Mouse (Mus musculus) gastrocnemius, postnatal 4 days (tissue): Measurements from ENCODE around the gene Rae1. TPM values are rescaled to one million over a fixed set of nuclear protein-coding genes. Genes with fewer than 3 reads are reported as not detected.

Experiments used
- DNase-seq, 2 experiments: peaks; one replicate each; pipeline ENCODE4 v3.0.0; 2021 to 2022; ENCODE audit warnings: low spot score in 2 of 2, mixed read lengths in 2 of 2
- total RNA-seq, 2 experiments: library from RNA; stranded (reverse); gene quantifications; 2 replicates each; pipeline ENCODE4 v1.2.3; 2021

The Rae1 gene
- total RNA-seq, 2 experiments from 2014 or later, result 41.8 to 44.4 TPM

DNA sequence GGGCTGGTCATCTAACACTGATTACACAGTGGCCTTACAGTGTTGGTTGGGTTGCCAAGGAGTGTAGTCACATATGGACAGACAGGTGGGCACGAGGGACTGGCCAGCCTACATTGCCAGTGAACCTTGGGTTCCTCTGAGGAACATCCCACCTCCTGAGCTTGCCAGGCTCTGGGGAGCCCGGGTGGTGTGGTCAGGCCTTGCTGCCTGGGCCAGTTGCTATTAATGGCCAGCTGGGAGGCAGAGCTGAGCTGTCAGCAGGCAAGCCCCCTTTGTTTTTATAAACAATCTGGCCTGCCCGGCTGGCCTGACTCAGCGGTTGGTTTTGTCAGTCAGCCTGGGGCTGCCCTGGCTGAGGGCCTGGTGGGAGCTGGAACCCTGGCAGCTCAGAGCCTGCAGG is 25.0 kb downstream of the Rae1 start:
- no peak for DNase-seq

- DNase-seq, result no peak
Observed at GRCm38 (mm10) chr2:173026286-173026685, 26.4 kb downstream of the Rae1 start.

DNA sequence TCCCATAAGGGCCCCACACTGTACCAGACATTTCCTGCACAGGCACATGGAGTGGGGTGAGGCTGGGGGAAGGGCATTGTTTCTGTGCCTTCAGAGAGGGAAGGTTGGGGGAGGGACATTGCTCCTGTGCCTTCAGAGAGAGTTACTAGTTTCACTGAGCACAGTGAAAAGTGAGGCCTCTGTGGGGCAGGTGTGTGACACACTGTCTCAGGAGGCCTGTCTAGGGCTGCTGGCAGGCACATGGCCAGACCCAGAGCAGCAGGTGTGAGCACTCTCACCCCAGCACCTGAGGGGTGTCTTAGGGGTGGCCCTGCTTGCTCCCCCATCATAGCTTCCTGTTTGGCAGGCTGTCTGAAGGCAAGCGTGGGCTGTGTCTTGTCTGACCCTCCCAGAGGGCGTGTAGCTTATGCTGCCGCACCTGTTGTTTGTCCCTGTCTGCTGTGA is 26.8 kb downstream of the Rae1 start:
- DNase-seq, result no peak

GRCm38 (mm10) chr2:173027169-173027823 is 27.4 kb downstream of the Rae1 start:
- no peak for DNase-seq

DNA sequence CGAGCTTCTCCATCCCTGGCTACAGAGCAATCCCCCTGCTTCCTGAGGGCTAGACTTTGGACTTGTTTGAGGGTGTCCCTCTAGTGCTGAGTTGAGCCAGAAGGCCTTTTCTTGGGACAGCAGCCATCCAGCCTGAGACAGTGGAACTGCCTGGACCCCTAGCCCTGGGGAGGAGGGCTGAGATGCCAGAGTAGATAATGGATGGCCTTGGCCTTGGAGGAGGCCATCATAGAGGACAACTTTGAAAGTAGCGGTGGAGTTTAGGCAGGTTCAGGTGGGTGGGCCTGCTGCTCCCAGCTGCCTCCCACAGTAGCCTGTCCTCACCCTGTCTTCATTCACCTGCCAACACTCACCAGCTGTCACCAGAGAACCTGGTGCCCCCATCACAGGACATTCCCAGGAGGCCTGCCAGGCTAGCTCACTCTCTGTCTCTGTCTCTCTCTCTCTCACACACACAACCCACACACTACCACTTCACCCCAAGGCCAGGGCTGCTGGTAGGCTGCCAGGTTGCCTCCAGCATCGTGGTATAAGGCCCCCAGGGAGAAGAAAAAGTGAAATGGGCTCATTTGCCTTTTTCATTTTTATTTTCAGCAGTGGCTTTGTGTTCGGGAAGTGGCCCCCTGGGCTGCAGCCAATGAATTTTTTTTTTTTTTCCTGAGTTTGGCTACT is 28.0 kb downstream of the Rae1 start:
- DNase-seq, result no peak

DNA sequence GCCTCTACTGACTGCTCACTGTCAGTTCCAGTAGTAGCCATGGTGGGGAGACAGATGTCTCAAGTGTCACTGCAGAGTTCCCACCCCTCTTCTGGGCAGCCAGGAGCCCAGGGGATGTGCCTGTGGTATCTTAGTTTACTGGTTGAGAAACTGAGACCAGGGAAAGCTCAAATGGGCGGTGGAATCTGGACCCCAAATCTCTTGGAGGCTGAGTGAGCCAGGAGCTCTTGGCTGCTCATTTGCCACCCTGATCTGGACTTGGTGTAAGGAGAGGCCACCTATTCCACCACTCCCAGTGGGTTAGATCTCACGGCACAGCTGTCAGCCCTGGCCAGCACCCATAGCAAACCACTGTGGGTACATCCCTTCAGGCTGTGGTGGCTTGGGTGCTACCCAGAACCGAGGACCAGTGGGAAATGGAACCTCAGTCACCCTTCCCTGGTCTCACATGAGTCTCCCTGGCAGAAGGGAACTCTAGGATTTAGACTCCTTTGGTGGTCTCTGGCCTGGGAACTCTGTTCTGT is 28.7 kb downstream of the Rae1 start:
- DNase-seq, result no peak

DNA sequence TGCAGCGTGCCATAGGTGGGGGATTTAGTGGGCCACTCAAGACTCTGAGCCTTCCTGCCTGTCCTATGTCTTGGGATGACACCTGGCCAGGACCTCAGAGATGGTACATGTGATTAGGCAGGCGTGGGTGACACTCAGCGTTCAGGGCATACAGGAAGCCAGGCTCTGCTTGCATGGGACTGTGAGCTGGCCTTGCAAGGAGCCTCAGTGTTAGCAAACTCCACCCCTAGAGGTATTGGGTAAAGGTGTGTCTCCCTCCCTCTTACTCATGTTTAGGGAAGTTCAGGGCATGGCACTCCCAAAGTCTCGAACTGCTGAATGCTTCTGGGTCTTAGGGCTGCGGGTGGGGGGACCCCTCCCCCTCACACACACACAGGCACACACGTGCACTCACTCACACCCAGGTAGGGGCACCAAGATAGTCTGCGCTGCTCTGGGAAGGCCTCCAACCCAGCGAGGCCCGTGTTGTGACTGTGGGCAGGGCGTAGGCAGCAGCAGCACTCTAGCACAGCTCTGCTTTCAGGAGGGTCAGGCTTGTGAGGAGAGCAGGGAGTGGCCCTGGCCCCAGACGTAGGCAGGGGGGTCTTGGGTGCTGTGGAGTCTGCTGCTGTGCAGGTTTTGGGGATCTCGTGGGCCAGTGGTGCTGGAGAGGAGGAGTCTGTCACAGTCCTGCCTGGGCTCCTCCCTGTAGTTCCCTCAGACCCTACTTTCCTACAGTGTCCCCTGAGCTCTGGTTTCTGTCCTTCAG is 30.8 kb downstream of the Rae1 start:
- no peak for DNase-seq

DNA sequence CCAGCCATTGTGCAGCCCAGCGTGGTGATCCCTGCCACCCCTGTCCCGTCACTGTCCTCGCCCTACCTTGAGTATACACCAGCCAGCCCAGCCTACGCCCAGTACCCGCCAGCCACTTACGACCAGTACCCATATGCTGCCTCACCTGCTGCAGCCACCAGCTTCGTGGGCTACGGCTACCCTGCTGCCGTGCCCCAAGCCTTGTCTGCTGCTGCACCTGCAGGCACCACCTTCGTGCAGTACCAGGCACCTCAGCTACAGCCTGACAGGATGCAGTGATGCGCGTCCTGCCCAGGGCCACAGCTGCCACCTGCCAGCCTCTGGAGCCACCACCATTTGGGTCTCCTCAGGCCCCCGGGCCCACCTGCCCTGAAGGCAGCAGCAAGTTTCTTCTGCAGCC is 33.6 kb downstream of the Rae1 start:
- DNase-seq, result no peak

- no peak for DNase-seq
Observed at GRCm38 (mm10) chr2:173034998-173035397, 35.1 kb downstream of the Rae1 start.

DNA sequence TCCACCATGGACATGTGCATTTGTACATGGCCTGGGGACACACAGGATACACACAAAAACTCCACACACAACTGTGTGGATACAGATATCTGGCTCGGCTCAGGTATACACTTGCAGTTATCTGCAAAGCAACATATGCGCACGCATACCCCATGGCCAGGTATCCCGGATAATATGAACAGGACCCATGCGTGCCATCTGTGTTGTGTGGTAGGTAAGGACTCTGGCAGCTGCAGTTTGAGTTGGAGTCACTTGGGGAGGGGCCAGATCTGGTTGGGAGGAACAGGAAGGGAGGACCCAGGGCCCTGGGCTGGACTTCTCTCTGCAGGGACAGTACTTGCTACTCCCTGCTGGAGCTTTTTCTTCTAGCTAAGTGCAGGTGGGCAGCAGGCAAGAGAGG is 35.7 kb downstream of the Rae1 start:
- DNase-seq, result no peak

DNA sequence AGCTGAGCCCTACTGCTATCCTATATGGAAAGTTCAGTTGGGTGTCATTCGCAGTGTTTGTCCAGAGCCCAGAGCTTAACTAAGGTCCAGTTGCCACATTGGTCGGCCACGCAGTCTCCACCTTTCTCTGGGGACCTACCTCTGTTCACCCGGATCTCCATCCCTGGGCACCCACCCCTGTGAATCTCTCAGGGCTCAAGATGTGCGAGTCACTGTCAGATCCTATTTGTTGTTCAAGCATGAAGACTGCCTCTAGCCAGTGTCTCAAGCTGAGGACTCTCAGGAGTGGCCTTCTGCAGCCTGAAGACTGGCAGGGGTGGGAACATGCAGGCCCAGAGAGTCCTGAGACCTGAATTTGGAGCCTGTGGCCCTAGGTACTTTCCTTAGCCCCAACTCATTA is 36.1 kb downstream of the Rae1 start:
- DNase-seq, result no peak

- DNase-seq, result no peak
Observed at GRCm38 (mm10) chr2:173036611-173037010, 36.7 kb downstream of the Rae1 start.

DNA sequence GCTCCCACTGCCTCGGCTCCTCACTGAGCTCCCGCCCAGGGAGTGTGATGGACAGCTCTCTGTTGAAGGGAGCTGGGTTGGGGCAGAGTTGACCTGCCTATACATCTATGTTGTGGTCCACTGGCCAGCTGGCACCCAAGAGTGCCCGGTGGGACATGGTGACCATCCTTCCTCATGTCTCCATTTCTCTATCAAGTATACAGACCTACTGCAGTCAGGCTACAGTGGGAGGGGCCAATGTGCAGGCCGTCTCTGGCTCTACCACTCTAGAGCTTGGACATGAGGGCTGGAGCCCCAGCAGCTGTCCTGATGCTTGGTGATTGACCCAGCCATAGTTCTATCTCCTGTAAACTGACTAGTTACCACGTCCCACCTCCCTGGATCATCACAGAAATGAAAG is 37.4 kb downstream of the Rae1 start:
- no peak for DNase-seq

DNA sequence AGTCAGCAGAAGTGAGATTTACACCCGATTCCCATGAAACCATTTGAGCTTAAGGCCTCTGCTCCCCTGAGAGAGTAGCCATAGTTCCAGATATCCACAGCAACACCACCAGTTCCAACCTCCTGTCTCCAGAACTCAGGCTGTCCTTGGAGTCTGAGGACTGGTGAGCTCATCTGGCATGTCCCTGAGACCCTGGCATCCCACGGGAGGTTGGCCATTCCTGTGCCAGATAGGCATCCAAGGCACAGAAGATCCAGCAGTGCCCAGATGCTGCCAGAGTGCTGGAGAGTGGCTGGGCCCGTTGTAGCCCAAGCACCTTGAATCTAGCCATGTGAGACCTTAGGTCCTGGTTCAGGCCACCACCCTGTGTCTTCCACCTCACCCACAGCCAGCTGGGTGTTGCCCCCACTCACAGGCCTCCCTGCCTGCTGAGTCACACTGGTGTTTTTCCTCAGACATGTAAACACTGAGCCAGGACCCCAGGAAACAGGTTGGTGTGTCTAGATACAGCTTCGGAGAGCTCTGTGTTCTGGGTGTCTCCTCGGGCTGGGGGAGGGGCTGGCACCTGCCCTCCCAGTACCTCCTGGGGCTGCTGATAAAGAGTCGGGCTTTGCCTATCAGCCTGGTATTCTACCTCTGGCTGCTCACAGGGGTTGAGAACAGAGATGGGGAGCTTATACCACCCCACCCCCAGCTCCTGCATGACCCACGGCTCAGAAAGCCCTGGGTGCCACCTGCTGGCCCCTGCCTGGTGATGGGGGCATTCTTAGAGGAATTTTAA is 38.1 kb downstream of the Rae1 start:
- DNase-seq, result no peak

GRCm38 (mm10) chr2:173039041-173039440 is 39.1 kb downstream of the Rae1 start:
- no peak for DNase-seq

DNA sequence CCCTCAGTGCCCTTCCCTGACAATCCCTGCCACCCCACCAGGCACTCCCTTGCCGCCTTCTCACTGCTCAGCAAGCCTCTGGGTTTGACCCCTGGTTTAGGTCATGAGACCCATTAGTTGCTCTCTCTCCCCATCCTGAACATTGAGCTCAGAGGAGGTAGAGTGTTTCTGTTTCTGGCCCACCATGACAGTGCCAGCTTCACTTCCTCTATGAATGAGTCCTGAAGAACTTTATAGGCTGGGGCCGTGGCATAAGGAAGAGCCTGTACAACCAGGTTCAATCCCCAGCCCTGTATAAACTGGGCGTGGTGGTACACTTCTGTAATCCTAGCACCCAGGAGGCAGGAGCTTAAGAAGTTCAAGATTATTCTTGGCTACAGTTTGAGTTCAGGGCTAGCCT is 40.9 kb downstream of the Rae1 start:
- DNase-seq, result no peak

DNA sequence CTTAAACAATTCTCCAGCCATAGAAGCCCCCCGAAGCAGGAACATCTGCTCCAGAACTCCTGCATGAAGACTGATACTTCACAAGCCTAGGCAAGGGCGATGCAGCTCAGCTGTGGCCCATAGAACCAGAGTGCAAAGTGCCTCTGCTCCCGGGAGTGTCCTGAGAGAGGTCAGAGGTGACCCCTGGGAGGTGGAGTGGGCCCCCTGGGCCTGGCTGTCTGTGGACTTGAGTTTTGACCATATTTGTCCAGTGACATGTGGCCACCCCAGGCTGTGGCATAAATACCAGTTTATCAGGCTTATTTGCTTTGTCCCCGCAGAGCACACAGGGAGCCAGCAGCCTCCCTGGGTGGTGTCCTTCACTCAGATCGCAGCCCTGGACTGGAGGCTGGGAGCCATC is 41.3 kb downstream of the Rae1 start:
- no peak for DNase-seq

DNA sequence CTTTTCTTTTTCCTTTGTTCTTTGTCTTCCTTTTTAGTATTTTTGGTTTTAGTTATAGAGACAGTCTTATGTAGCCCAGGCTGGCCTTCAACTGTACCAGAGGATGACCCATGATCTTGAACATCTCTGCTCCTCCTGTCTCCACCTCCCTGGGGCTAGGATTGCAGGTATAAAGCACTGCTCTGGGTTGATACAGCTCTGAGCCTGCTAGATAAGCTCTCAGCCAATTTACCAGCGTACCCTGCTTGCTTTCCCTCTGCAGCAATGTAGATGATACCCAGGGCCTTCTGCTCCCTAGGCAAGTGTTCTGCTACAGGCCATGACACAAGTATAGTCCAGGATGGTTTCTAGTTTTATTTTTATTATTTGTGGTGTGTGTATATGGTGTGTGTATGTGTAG is 42.0 kb downstream of the Rae1 start:
- DNase-seq, result no peak

GRCm38 (mm10) chr2:173042504-173043162 is 42.7 kb downstream of the Rae1 start:
- no peak for DNase-seq

DNA sequence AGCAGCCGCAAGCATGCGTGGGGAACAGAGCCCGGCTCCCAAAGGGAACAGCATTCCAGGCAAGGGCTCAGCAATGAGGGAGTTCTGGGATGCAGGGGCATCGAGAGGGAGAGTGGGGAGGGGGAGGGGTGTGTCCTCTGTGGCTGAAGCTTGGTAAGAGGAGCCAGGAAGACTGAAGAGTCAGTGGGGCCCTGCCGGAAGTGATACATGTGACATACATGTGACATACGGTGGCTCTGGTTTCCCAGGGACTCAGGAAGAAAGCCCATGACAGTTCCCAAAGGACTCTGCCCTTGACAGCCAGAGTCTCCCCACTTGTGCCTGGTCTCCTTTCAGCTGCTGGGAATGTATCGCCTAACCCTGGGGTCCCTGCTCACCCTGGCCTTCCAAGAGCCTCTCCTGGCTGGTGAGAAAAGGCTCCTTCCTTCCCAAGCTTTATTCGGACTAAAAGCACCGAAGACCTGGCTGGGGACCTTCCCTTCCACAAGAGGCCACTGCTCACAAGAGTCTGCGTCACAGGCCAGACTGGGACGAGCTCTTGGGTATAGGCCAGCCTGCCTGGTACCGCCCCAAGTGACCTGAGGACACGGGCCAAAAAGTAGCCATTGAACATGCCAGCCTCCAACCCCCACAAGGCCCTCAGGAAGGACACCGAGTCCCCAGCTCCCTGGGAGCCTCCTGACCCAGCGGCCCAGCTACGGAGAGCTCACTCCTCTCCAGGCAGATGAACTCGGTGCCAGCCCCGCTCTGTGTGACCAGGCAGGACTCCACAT is 44.5 kb downstream of the Rae1 start:
- DNase-seq, result no peak
